Mouse (Mus musculus): ENCODE data around the gene Bak1. TPM values are rescaled to one million over a fixed set of nuclear protein-coding genes. Genes with fewer than 3 reads are reported as not detected.
A peak's percentile ranks its signal among the peaks of the same experiment; 100 is the strongest.

The Bak1 gene
- polyA plus RNA-seq, 1 experiment from 2014 or later, result 8.5 TPM

DNA sequence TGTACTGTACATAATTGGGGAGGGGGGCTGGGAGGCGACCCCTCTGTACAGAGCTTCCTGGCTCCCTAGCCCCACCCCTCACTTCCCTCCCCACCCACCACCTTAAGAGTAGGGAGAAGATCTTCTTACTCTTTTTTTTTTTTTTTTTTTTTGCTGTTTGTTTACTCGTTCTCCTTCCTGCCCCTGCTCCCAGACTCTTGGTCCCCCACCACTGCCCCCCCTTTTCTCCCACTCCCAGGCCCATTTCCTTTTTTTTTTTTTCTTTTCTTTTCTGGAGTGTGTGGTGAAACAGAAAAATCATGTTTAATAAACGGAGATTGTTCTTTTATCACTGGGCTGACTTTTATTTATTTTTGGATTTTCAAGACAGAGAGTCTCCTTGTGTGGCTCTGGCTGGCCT, 56.7 kb downstream of the Bak1 start:
- Histone ChIP-seq H3K4me3 (replicated peaks) (peak overlapping the region; percentile 81), H3K27ac (peak overlapping the region; percentile 91), H3K9me3 (replicated peaks) (no peaks in the 10 kb centered on the region), H3K27me3 (no peaks in the 10 kb centered on the region), H3K4me1 (peaks cover 48% of the 10 kb centered on the region), H3K9ac (peak overlapping the region; percentile 82), H3K36me3 (peaks cover 53% of the 10 kb centered on the region), H3K4me2 (peak overlapping the region; percentile 95)
- 2% methylated on average over 3 of the region's 3 CpGs for WGBS
- no peak for ATAC-seq (replicated peaks; ENCODE audit: low FRiP score)

- H3K4me1 ChIP-seq, result peaks cover 45% of the 10 kb centered on the region
- peaks cover 53% of the 10 kb centered on the region for H3K36me3 ChIP-seq
- 0 out of 2 replicates have a peak overlapping the region, but pooled peaks have one; percentile 4 for H3K9ac ChIP-seq
- H3K27me3 ChIP-seq, result no peaks in the 10 kb centered on the region
- H3K9me3 ChIP-seq (replicated peaks), result no peaks in the 10 kb centered on the region
- H3K27ac ChIP-seq, result 0 out of 2 replicates have a peak overlapping the region, but pooled peaks have one; percentile 15
- WGBS, result 45% methylated on average over 7 of the region's 8 CpGs
- H3K4me3 ChIP-seq (replicated peaks), result peak overlapping the region; percentile 81
- H3K4me2 ChIP-seq, result peak overlapping the region; percentile 95
- ATAC-seq (replicated peaks; ENCODE audit: low FRiP score), result no peak
Observed at GRCm38 (mm10) chr17:26971247-26971905, 57.4 kb downstream of the Bak1 start.

DNA sequence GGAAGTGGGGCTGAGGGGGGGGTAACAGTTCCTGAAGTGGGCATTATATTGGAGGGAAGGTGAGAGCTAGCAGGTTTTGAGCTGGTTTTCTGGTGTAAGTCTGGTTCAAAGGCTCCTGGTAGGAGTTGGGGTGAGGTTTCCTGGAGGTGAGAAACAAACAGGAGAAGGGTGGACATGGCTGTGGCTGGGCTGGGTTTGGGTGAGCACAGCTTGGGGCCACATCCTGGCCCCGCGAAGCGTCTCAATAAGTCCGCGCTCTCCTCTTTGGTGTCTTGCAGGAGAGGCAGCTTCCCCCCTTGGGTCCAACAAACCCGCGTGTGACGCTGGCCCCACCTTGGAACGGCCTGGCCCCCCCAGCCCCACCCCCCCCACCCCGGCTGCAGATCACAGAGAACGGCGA, 58.6 kb downstream of the Bak1 start:
- Histone ChIP-seq H3K27ac (no peak overlapping the region), H3K27me3 (no peaks in the 10 kb centered on the region), H3K9ac (no peak overlapping the region), H3K4me1 (peaks cover 36% of the 10 kb centered on the region), H3K4me3 (replicated peaks) (no peak overlapping the region), H3K9me3 (replicated peaks) (no peaks in the 10 kb centered on the region), H3K36me3 (peaks cover 53% of the 10 kb centered on the region), H3K4me2 (no peak overlapping the region)
- WGBS, result 86% methylated on average over 11 of the region's 12 CpGs
- no peak for ATAC-seq (replicated peaks; ENCODE audit: low FRiP score)

Other genes with a start within 250 kb of the Bak1 start
- 51.3 and 52.3 TPM in 2 replicates for gene Bnip1, start 247.9 kb downstream of the Bak1 start, polyA plus RNA-seq (2015; fragmentation: Nextera tagmentation; extraction: Ambion mirVana)
- not detected in 2 replicates for gene Nkx2-5, start 184.0 kb downstream of the Bak1 start, polyA plus RNA-seq (2015; fragmentation: Nextera tagmentation; extraction: Ambion mirVana)
- 9.0 and 9.3 TPM in 2 replicates for gene Kifc5b, start 111.9 kb downstream of the Bak1 start, polyA plus RNA-seq (2015; fragmentation: Nextera tagmentation; extraction: Ambion mirVana)
- 7.0 and 8.7 TPM in 2 replicates for gene Phf1, start 96.0 kb downstream of the Bak1 start, polyA plus RNA-seq (2015; fragmentation: Nextera tagmentation; extraction: Ambion mirVana)
- 192 and 203 TPM in 2 replicates for gene Cuta, start 89.4 kb downstream of the Bak1 start, polyA plus RNA-seq (2015; fragmentation: Nextera tagmentation; extraction: Ambion mirVana)
- gene Syngap1, start 87.8 kb downstream of the Bak1 start, polyA plus RNA-seq (2015; fragmentation: Nextera tagmentation; extraction: Ambion mirVana), result 1.9 and 2.0 TPM in 2 replicates
- gene Zbtb9, start 55.8 kb downstream of the Bak1 start, polyA plus RNA-seq (2015; fragmentation: Nextera tagmentation; extraction: Ambion mirVana), result 18.4 and 20.0 TPM in 2 replicates
- gene Itpr3, start 28.3 kb upstream of the Bak1 start, polyA plus RNA-seq (2015; fragmentation: Nextera tagmentation; extraction: Ambion mirVana), result 7.4 and 8.3 TPM in 2 replicates
- gene Uqcc2, start 104.9 kb upstream of the Bak1 start, polyA plus RNA-seq (2015; fragmentation: Nextera tagmentation; extraction: Ambion mirVana), result 297 and 300 TPM in 2 replicates
- 0.10 and 0.27 TPM in 2 replicates for gene Ip6k3, start 138.8 kb upstream of the Bak1 start, polyA plus RNA-seq (2015; fragmentation: Nextera tagmentation; extraction: Ambion mirVana)
- gene Lemd2, start 175.5 kb upstream of the Bak1 start, polyA plus RNA-seq (2015; fragmentation: Nextera tagmentation; extraction: Ambion mirVana), result 13.3 and 16.7 TPM in 2 replicates

Data from kidney, embryonic 15.5 days (tissue).